Mouse (Mus musculus) lung, adult 2 months (tissue): ENCODE data around the gene Nfkbib. TPM values are rescaled to one million over a fixed set of nuclear protein-coding genes. Genes with fewer than 3 reads are reported as not detected.

ENCODE experiments used
- DNase-seq: peaks from one replicate; pipeline ENCODE4 v3.0.0; 2022
- H3K4me1 ChIP-seq: fragments of 200-500 bp; 2 replicates; pipeline ENCODE4 v1.6.1; 2011; ENCODE audit warnings: low read length; ENCODE audit not compliant: control insufficient read depth, insufficient read depth
- H3K4me3 ChIP-seq: fragments of 200-500 bp; replicated peaks from 2 replicates; pipeline ENCODE3; 2011; ENCODE audit warnings: low read depth, mild to moderate bottlenecking, control low read depth, low read length; ENCODE audit errors: extremely low read depth
- CTCF ChIP-seq: fragments of 200-500 bp; IDR thresholded peaks from 2 replicates; pipeline ENCODE4 v1.5.1; 2011; ENCODE audit warnings: mild to moderate bottlenecking, low read length, control low read depth; ENCODE audit not compliant: insufficient read depth
- POLR2A ChIP-seq: fragments of 200-500 bp; IDR thresholded peaks from 2 replicates; pipeline ENCODE4 v1.6.1; 2011; ENCODE audit warnings: low read depth, mild to moderate bottlenecking, control low read depth, low read length, borderline replicate concordance; ENCODE audit errors: extremely low read depth
- WGBS: fragments of 180-500 bp; shearing (Covaris S2); methylation state at CpG from one replicate; pipeline ENCODE4 v1.1.7; 2018; 5-methylcytosine and 5-hydroxymethylcytosine counted together
- polyA plus RNA-seq: library from polyadenylated mRNA; depleted of rRNA; stranded (reverse); fragments of >200 nt; gene quantifications from 2 replicates; pipeline ENCODE4 v1.2.3, GENCODE M21; 2012

Gene Nfkbib
- polyA plus RNA-seq, 1 experiment = 49.2 TPM

DNA sequence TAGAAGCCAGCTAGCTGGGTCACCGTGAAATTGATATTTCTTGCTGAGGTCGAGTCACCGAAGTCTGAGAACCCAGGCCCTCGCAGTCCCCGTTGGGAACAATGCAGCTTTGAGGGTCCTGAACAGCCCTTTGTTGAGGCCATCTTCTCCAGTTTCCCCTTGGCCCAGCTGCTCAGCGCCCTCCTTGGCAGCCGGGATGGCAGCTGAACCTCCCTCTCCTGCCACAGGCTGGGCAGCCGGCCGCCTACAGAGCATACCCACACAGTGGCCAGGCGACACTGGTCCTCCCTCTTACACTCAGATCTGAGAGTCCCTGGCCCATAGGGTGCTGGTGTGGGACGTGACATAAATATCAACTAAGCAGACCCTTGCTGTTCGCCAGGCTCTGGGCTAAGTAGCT is 6.9 kb upstream of the Nfkbib start:
- DNase-seq = no peak
- Histone ChIP-seq H3K4me3 (no peak overlapping the region), H3K4me1 (no peaks in the 10 kb centered on the region)
- TF ChIP-seq POLR2A = no peak
- no peak for TF ChIP-seq CTCF
- 77% methylated on average over 12 of the region's 12 CpGs for WGBS

DNA sequence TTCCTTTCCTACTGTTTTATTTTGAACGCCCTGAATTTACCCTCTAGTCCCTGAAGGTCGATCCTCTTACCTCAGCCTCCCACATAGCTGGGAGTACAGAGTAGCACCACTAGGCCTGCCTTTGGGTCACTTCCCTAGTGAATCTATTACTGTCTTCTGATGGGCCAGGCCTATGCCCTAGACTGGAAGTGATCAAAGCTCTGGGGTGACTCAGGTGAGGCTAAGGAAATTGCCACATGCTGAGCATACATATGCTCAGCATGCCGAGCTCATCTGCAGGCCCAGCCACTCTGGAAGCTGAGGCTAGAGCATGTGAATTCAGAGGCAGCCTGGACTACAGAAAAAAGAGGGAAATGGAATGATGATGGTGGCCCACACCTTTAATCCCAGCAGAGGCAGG is 5.9 kb upstream of the Nfkbib start:
- H3K4me1 ChIP-seq = no peaks in the 10 kb centered on the region
- TF ChIP-seq POLR2A (no peak), CTCF (no peak)
- WGBS = 65% methylated on average over 3 of the region's 3 CpGs
- DNase-seq = no peak
- H3K4me3 ChIP-seq = no peak overlapping the region

DNA sequence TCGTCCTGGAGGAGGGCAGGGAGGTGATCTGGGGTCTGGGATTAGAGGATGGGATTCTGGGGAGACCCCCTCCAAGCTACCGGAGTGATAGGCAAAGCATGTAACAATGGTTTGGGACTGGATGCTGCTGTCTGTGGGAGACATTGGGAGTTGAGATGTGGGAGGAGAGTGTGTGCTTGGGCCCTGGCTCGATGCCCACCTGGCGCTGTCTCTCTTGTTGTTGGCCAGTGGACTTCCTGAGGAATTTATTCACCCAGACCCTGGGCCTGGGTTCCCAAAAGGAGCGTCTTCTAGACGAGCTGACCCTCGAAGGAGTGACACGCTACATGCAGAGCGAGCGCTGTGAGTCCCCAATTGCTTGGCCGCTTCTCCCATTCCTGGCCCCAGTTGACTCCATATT is 4.6 kb upstream of the Nfkbib start:
- peaks cover 8% of the 10 kb centered on the region for H3K4me1 ChIP-seq
- no peak for TF ChIP-seq CTCF
- TF ChIP-seq POLR2A = no peak
- 73% methylated on average over 11 of the region's 11 CpGs for WGBS
- no peak for DNase-seq
- no peak overlapping the region for H3K4me3 ChIP-seq

DNA sequence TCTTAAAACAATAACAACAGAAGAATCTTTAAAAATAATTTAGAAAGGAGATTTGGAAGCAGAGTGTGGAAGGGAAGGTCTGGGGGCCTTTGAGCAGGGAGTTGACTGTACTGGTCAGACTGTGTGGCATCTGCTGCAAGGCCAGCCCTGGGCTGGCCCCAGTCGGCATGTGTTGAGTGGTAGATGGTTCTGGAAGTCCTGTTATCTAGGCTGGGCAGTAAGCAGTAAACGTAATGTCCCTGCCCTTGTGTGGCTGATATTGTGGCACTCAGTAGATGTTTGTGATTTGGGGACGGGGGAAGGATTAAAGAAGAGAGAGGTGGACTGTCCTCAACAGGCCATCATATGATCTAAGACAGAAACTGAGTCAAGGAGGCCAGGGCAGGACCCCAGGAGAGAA is 3.0 kb upstream of the Nfkbib start:
- H3K4me1 ChIP-seq = peaks cover 13% of the 10 kb centered on the region
- TF ChIP-seq POLR2A (no peak), CTCF (no peak)
- H3K4me3 ChIP-seq = no peak overlapping the region
- 86% methylated on average over 3 of the region's 3 CpGs for WGBS
- DNase-seq = no peak

DNA sequence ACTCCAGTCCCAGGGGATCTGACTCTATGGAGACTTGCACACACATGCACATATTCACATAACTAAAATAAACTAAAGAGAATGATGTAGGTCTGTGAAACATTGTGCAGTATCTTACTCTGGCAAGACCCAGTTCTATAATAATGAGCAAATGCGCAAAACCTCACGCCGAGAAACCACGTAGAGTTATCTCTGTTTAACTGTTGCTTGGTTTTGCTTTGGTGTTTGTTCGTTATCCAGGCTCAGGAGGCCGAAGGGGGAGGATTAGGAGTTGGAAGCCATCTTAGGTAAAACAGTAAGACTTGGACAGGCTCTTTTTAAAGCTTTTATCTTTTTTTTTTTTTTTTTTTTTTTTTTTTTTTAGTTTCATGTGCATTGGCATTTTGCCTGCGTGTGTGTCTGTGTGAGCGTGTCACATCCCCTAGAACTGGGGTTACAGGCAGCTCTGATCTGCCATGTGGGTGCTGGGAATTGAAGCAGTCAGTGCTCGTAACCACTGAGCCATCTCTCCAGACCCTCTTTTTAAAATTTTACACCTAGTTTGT is 2.2 kb upstream of the Nfkbib start:
- Histone ChIP-seq H3K4me1 (peaks cover 17% of the 10 kb centered on the region), H3K4me3 (no peak overlapping the region)
- DNase-seq = no peak
- TF ChIP-seq POLR2A (no peak), CTCF (no peak)
- 94% methylated on average over 9 of the region's 9 CpGs for WGBS

DNA sequence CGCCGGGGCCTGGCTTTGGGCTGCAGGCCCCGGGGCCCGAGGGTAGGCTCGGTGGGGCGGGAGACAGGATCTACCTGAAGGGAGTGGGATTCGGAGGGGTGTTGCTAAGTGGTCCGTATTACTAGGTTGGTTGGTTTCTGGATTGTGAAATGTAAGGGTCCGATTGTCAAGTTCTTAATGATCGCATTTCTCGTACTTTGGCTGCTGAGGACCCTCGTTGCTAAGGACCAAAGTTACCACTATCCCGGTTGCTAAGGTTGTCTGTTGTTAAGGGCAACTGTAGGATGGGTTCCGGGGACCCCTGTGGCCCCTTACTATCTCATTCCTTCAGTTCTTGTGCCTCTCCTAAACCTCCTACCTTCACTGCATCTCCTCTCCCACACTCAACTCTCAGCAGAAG is 402 bp downstream of the Nfkbib start:
- 2% methylated on average over 14 of the region's 14 CpGs for WGBS
- peak overlapping the region; percentile 67 for H3K4me3 ChIP-seq
- peaks cover 17% of the 10 kb centered on the region for H3K4me1 ChIP-seq
- DNase-seq = no peak
- no peak for TF ChIP-seq POLR2A
- TF ChIP-seq CTCF = no peak

DNA sequence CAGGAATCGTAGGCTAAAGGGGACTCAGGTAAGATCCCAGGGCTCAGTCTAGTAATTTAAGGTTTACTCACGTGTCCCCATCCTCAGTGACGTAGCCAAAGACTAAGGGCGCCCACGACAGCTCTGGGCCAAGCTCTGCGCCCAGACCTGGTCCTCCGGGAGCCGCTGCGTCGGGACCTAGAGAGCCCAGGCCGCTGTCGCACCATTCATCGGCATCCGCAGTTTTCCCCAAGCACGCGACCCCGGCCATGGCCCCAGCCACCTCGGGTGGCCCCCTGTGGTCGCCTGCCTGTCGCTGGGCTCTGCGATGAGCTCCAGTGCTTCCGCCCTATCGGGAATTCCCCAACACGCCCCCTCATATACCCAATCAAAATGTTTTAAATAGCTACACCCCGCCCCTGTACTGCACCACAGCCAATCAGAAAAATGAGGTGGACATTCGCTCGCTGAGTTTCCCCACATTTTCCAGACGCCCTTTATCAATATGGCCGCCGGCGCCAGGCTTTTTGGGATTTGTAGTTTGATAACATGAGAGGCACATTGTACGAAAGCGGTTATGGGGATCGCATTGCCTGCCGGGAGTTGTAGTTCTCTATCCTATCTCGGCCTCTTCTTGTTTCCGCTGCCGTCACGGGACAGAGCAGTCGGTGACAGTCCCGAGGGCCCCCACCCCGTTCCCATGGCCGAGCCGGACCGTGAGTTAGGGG is 986 bp downstream of the Nfkbib start, which contains the start of gene Sirt2:
TSS of gene Sirt2 (plus strand) at position 563 of the 707 bp plus-strand sequence.
- 0% methylated on average over 45 of the region's 45 CpGs for WGBS
- TF ChIP-seq CTCF (no peak), POLR2A (peak; percentile 68; the same call in 1 of the 2 replicates)
- peaks cover 17% of the 10 kb centered on the region for H3K4me1 ChIP-seq
- peak; percentile 92 for DNase-seq
- H3K4me3 ChIP-seq = peak within 1 kb of the TSS; percentile 96

DNA sequence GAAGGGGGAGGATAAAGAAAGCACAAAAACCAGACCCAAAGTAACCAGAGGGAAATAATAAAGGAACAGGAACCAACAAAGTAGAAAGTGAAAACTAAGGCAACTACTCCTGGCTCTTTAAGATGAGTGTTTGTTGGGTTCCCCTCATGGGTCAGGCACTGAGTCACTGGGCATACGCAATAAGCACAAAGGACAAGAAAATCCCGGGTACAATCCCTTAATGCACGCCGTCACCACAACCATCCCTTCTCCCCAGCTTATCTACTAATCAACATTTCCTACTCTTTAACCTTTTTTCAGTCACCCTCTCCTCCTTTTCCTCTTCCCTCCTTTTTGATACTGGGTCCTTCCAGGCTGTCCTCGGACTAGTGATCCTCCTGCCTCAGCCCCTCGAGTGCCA is 2.1 kb downstream of the Nfkbib start:
- WGBS = 77% methylated on average over 6 of the region's 6 CpGs
- Histone ChIP-seq H3K4me1 (peaks cover 17% of the 10 kb centered on the region), H3K4me3 (peak overlapping the region; percentile 12)
- no peak for TF ChIP-seq POLR2A
- TF ChIP-seq CTCF = no peak
- no peak for DNase-seq

DNA sequence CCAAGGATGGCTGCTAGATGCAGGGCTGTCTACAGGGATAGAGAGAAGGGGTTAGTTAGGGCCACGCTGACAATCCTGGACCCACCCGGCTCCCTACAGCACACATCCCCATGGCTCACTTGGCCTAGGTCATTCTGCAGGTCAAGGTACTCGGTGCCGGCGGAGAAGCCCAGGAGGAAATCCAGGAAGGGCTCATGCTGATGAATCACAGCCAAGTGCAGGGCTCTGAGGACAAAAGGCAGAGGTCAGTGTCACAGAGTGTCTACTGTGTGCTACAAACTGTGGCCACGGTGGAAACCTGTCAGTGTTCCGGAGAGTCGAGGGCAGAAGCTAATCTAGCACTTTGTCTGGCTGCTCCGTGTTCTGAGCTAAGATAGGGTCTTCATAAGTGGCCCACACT is 5.4 kb downstream of the Nfkbib start:
- peaks cover 9% of the 10 kb centered on the region for H3K4me1 ChIP-seq
- H3K4me3 ChIP-seq = no peak overlapping the region
- no peak for DNase-seq
- no peak for TF ChIP-seq CTCF
- TF ChIP-seq POLR2A = no peak
- 86% methylated on average over 9 of the region's 9 CpGs for WGBS

DNA sequence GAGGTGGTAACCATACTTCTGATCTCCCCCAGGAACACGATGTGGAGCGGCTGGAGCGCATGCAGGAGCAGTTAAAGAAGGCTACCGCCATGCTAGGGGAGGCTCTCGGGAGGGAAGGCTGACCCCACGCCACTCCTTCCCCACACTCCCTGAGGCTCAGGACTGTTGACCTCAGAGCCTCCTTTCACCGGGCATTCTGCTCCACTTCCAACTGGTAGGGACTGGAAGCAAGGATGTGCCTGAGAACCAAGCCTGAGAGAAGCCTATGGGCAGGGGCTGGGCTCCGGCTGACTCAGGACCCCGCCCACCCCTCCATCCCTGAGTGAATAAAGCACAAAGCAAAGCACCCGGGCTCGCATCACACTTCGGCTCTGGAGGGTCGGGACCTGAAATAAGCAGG is 8.7 kb downstream of the Nfkbib start:
- 79% methylated on average over 13 of the region's 13 CpGs for WGBS

More for the DNA sequence above, 8.7 kb downstream of the Nfkbib start:
- H3K4me1 ChIP-seq = no peaks in the 10 kb centered on the region
- TF ChIP-seq POLR2A (no peak), CTCF (no peak)
- no peak overlapping the region for H3K4me3 ChIP-seq
- no peak for DNase-seq
